Mouse (Mus musculus) intestine, postnatal 0 days (tissue): ENCODE results near the gene Spats2. TPM values are rescaled to one million over a fixed set of nuclear protein-coding genes. Genes with fewer than 3 reads are reported as not detected.
"Not testable (repeated sequence)": the region's sequence is repeated elsewhere in the genome, so short reads cannot be mapped to it uniquely, and the experiment has no call there.

Experiments used
- ATAC-seq: fragments of 200-750 bp; cut with Nextera tagmentation; 2 replicates; pipeline ENCODE4 v1.8.0; 2017; ENCODE audit warnings: mild to moderate bottlenecking, moderate TSS enrichment, moderate library complexity
- H3K27ac ChIP-seq: fragments of 300-500 bp; sonication (generic); 2 replicates; pipeline ENCODE4 v1.5.1; 2014; ENCODE audit warnings: mild to moderate bottlenecking, low read depth, low read length, moderate library complexity
- H3K27me3 ChIP-seq: fragments of 300-500 bp; sonication (generic); replicated peaks from 2 replicates; pipeline ENCODE4 v1.6.1; 2014; ENCODE audit warnings: low read length, mixed read lengths; ENCODE audit not compliant: control insufficient read depth, insufficient read depth
- H3K36me3 ChIP-seq: fragments of 300-500 bp; sonication (generic); 2 replicates; pipeline ENCODE4 v1.6.1; 2014; ENCODE audit warnings: mild to moderate bottlenecking, moderate library complexity; ENCODE audit not compliant: control insufficient read depth, insufficient read depth
- H3K4me1 ChIP-seq: fragments of 300-500 bp; sonication (generic); replicated peaks from 2 replicates; pipeline ENCODE4 v1.6.1; 2014; ENCODE audit warnings: antibody characterized with exemption, low read length, mixed read lengths; ENCODE audit not compliant: control insufficient read depth, insufficient read depth
- H3K4me2 ChIP-seq: fragments of 300-500 bp; sonication (generic); replicated peaks from 2 replicates; pipeline ENCODE4 v1.6.1; 2014; ENCODE audit warnings: low read depth, mild to moderate bottlenecking, moderate library complexity
- H3K4me3 ChIP-seq: fragments of 300-500 bp; sonication (generic); 2 replicates; pipeline ENCODE4 v1.5.1; 2014; ENCODE audit warnings: low read depth, low read length
- H3K9ac ChIP-seq: fragments of 300-500 bp; sonication (generic); 2 replicates; pipeline ENCODE4 v1.6.1; 2014; ENCODE audit warnings: mild to moderate bottlenecking, low read depth, low read length
- H3K9me3 ChIP-seq: fragments of 300-500 bp; sonication (generic); 2 replicates; pipeline ENCODE4 v1.6.1; 2016; ENCODE audit warnings: mixed run types; ENCODE audit not compliant: control insufficient read depth
- CTCF ChIP-seq: sonication (generic); IDR thresholded peaks from 2 replicates; pipeline ENCODE4 v1.5.1; 2016; ENCODE audit warnings: low read depth, mild to moderate bottlenecking, control low read depth, antibody characterized with exemption, moderate library complexity
- WGBS: fragments of 180-500 bp; shearing (Covaris S2); extraction: QIAGEN DNeasy Blood & Tissue Kit; methylation state at CpG from one replicate; pipeline ENCODE4 v1.1.7; 2014; 5-methylcytosine and 5-hydroxymethylcytosine counted together
- polyA plus RNA-seq: library from polyadenylated mRNA; unstranded; fragments of >200 nt; fragmentation: Nextera tagmentation; extraction: Ambion mirVana; gene quantifications from 2 replicates; pipeline ENCODE4 v1.2.1, GENCODE M21; 2015

Spats2 gene
- polyA plus RNA-seq, 1 experiment from 2014 or later: 14.3 TPM

- Histone ChIP-seq H3K27me3 (no peaks in the 10 kb centered on the region), H3K9ac (no peak overlapping the region), H3K9me3 (no peaks in the 10 kb centered on the region), H3K4me2 (no peak overlapping the region), H3K4me1 (0 out of 2 replicates have a peak, but pooled peaks cover 7% of the 10 kb centered on the region), H3K27ac (no peak overlapping the region), H3K36me3 (peaks cover 44% of the 10 kb centered on the region), H3K4me3 (no peak overlapping the region)
- WGBS: 93% methylated on average over 11 of the region's 11 CpGs
- no peak for ATAC-seq
- no peak for TF ChIP-seq CTCF
Observed at GRCm38 (mm10) chr15:99249938-99250337, 124.2 kb downstream of the Spats2 start.

- Histone ChIP-seq H3K4me3 (peak overlapping the region; percentile 60), H3K36me3 (peaks cover 34% of the 10 kb centered on the region), H3K4me2 (peak overlapping the region; percentile 67), H3K9ac (peak overlapping the region; percentile 63)
- 0 out of 2 replicates have a peak, but pooled peaks have one; percentile 3 for ATAC-seq
- H3K27ac ChIP-seq, H3K9me3 ChIP-seq, H3K27me3 ChIP-seq, H3K4me1 ChIP-seq: not testable (repeated sequence)
- WGBS: under 1% methylated on average over 14 of the region's 15 CpGs
Observed at GRCm38 (mm10) chr15:99251111-99251510, 125.4 kb downstream of the Spats2 start.

DNA sequence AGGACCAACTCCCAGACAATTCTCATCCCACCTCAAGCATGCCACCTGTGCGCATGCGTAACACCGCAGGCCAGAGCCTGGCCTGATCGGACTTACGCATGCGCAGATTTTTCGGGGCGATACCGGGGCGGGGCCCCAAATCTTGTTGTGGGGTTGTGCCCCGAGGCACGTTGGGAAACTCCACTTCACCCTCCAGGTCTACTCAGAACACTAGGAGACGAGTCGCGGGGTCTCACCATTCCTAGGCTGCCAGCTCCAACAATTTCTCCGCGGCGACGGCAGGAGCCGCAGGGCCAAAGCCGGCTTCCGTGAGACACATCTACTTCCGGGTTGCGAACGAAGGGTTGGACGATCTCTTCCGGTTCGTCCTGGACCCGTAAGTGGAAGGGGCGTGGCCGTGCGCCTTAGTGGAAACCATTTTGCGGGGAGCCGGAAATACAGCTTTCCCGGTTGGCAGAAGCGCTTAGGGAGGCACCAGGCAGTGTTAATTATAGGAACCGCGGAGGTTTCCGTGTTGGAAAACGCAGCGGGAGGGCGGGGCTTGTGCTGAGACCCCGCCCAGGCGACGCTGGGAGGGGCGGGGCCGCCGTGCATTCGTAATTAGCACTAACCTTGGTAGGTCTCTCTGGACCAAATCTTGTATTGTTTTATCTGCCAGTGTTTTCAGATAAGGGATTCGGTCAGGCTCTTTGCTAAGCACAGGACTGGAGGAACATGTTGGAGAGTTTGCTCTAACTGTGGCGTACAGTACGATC, 126.1 kb downstream of the Spats2 start, which contains the start of gene Mcrs1:
Gene Mcrs1, minus strand, starts transcription at position 336 of the 755 bp plus-strand sequence.
- Histone ChIP-seq H3K4me2 (peak within 1 kb of the TSS; percentile 80), H3K27me3 (no peaks in the 10 kb centered on the region), H3K4me3 (peak within 1 kb of the TSS; percentile 60), H3K27ac (peak within 1 kb of the TSS; percentile 93), H3K4me1 (0 out of 2 replicates have a peak, but pooled peaks cover 7% of the 10 kb centered on the region), H3K9me3 (no peaks in the 10 kb centered on the region), H3K9ac (peak within 1 kb of the TSS; percentile 63), H3K36me3 (peaks cover 27% of the 10 kb centered on the region)
- under 1% methylated on average over 52 of the region's 52 CpGs for WGBS
- TF ChIP-seq CTCF: no peak; the same call in 1 of the 2 replicates
- peak; percentile 95 for ATAC-seq

- WGBS: 2% methylated on average over 21 of the region's 22 CpGs
- H3K27me3 ChIP-seq: no peaks in the 10 kb centered on the region
- H3K9ac ChIP-seq: peak overlapping the region; percentile 63; the same call in 1 of the 2 replicates
- H3K4me3 ChIP-seq: peak overlapping the region; percentile 60
- peak overlapping the region; percentile 93 for H3K27ac ChIP-seq
- peak; percentile 39; the same call in 1 of the 2 replicates for ATAC-seq
- H3K4me1 ChIP-seq: 0 out of 2 replicates have a peak, but pooled peaks cover 7% of the 10 kb centered on the region
- H3K36me3 ChIP-seq: peaks cover 19% of the 10 kb centered on the region
- H3K4me2 ChIP-seq: peak overlapping the region; percentile 80
- H3K9me3 ChIP-seq: no peaks in the 10 kb centered on the region
- peak; percentile 46 for TF ChIP-seq CTCF
Observed at GRCm38 (mm10) chr15:99252381-99253174, 126.9 kb downstream of the Spats2 start.

- H3K9me3 ChIP-seq, H3K4me1 ChIP-seq, H3K4me3 ChIP-seq, ATAC-seq, H3K27me3 ChIP-seq, H3K9ac ChIP-seq: not testable (repeated sequence)
- Histone ChIP-seq H3K27ac (peak overlapping the region; percentile 93), H3K4me2 (peak overlapping the region; percentile 80; the same call in 1 of the 2 replicates), H3K36me3 (peaks cover 14% of the 10 kb centered on the region)
- 76% methylated on average over 1 of the region's 2 CpGs for WGBS
Observed at GRCm38 (mm10) chr15:99253175-99253479, 127.4 kb downstream of the Spats2 start.

GRCm38 (mm10) chr15:99253772-99254171, 128.1 kb downstream of the Spats2 start:
- peaks cover 9% of the 10 kb centered on the region; the same call in 1 of the 2 replicates for H3K36me3 ChIP-seq
- WGBS: 92% methylated on average over 6 of the region's 6 CpGs
- no peak for ATAC-seq

More at GRCm38 (mm10) chr15:99253772-99254171, 128.1 kb downstream of the Spats2 start:
- Histone ChIP-seq H3K4me3 (no peak overlapping the region), H3K27ac (no peak overlapping the region), H3K9ac (no peak overlapping the region), H3K27me3 (no peaks in the 10 kb centered on the region), H3K4me1 (0 out of 2 replicates have a peak, but pooled peaks cover 7% of the 10 kb centered on the region), H3K9me3 (no peaks in the 10 kb centered on the region), H3K4me2 (no peak overlapping the region)
- no peak for TF ChIP-seq CTCF
